Mouse (Mus musculus) myocyte (in vitro differentiated cells): ENCODE data around the gene Irf9. TPM values are rescaled to one million over a fixed set of nuclear protein-coding genes. Genes with fewer than 3 reads are reported as not detected.

ENCODE experiments used
- H3K27me3 ChIP-seq: one replicate; pipeline ENCODE4 v1.6.1; 2011; ENCODE audit not compliant: control insufficient read depth, insufficient read depth, insufficient read length
- H3K36me3 ChIP-seq: one replicate; pipeline ENCODE4 v1.6.1; 2011; ENCODE audit not compliant: control insufficient read depth, insufficient read depth
- H3K4me2 ChIP-seq: one replicate; pipeline ENCODE4 v1.6.1; 2011; ENCODE audit warnings: low read depth, control low read depth
- H3K4me3 ChIP-seq: one replicate; pipeline ENCODE4 v1.5.1; 2011; ENCODE audit warnings: mild to moderate bottlenecking, control low read depth, moderate library complexity
- H3K79me2 ChIP-seq: one replicate; pipeline ENCODE4 v1.6.1; 2011; ENCODE audit not compliant: control insufficient read depth, insufficient read depth
- H3ac ChIP-seq: one replicate; pipeline ENCODE4 v1.6.1; 2011; ENCODE audit not compliant: control insufficient read depth, insufficient read length
- CEBPB ChIP-seq: IDR thresholded peaks from 2 replicates; pipeline ENCODE4 v1.6.1; 2011; ENCODE audit warnings: mild to moderate bottlenecking, moderate library complexity; ENCODE audit not compliant: poor library complexity, insufficient read depth, severe bottlenecking
- E2F4 ChIP-seq: IDR thresholded peaks from one replicate; pipeline ENCODE4 v1.6.1; 2011; ENCODE audit warnings: mild to moderate bottlenecking, control low read depth, moderate library complexity; ENCODE audit not compliant: insufficient read depth
- MAX ChIP-seq: IDR thresholded peaks from one replicate; pipeline ENCODE4 v1.6.1; 2011; ENCODE audit warnings: low read depth, mild to moderate bottlenecking, control low read depth
- MYOD1 ChIP-seq, 3 experiments: IDR thresholded peaks; one replicate each; pipeline ENCODE4 v1.6.1; 2011; ENCODE audit warnings: control low read depth in 2 of 3, low read depth in 2 of 3, mild to moderate bottlenecking in 2 of 3, moderate library complexity in 1 of 3; ENCODE audit not compliant: insufficient read length in 2 of 3, control insufficient read depth in 1 of 3
- MYOG ChIP-seq, 3 experiments: IDR thresholded peaks; one replicate each; pipeline ENCODE4 v1.6.1; 2011; ENCODE audit warnings: control low read depth in 2 of 3, low read depth in 2 of 3, mild to moderate bottlenecking in 2 of 3; ENCODE audit not compliant: insufficient read length in 2 of 3, control insufficient read depth in 1 of 3, insufficient read depth in 1 of 3
- POLR2A ChIP-seq: IDR thresholded peaks from one replicate; pipeline ENCODE4 v1.6.1; 2011; ENCODE audit warnings: low read depth, mild to moderate bottlenecking, control low read depth, moderate library complexity; ENCODE audit not compliant: insufficient read length
- POLR2AphosphoS2 ChIP-seq: IDR thresholded peaks from one replicate; pipeline ENCODE4 v1.6.1; 2011; ENCODE audit warnings: low read depth, control low read depth; ENCODE audit not compliant: insufficient read length
- REST ChIP-seq: IDR thresholded peaks from one replicate; pipeline ENCODE4 v1.6.1; 2011; ENCODE audit warnings: mild to moderate bottlenecking, control low read depth, moderate library complexity; ENCODE audit not compliant: insufficient read depth, insufficient read length
- SRF ChIP-seq: IDR thresholded peaks from one replicate; pipeline ENCODE4 v1.6.1; 2011; ENCODE audit warnings: low read depth; ENCODE audit not compliant: control insufficient read depth, insufficient read length
- TCF3 ChIP-seq: IDR thresholded peaks from one replicate; pipeline ENCODE4 v1.6.1; 2011; ENCODE audit warnings: low read depth, control low read depth; ENCODE audit not compliant: insufficient read length
- USF1 ChIP-seq: IDR thresholded peaks from one replicate; pipeline ENCODE4 v1.6.1; 2011; ENCODE audit warnings: low read depth, mild to moderate bottlenecking, control low read depth, moderate library complexity
- polyA plus RNA-seq: library from polyadenylated mRNA; unstranded; fragments of >200 nt; fragmentation: generic; extraction: Trizol; gene quantifications from one replicate; pipeline ENCODE4 v1.2.1, GENCODE M21; 2012; ENCODE audit warnings: missing spikeins

Gene Irf9
- polyA plus RNA-seq, 1 experiment, result 4.0 TPM

DNA sequence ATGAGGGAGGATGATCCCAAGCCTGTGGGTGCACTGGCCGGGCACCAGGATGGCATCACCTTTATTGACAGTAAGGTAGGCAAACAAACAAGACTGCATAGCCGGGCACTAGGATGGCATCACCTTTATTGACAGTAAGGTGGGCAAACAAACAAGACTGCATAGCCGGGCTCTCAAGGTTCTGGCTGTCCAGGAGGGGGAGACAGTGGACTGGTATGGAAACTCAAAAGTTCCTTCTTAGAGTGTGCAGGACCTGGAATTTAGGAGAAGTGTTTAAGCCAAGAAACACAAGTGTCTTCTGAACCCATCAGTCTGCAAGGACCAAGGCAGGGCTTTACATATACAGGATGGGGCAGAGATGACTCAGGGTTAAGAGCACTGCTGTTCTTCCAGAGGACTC, 37.6 kb upstream of the Irf9 start:
- Histone ChIP-seq H3K36me3 (peaks cover 22% of the 10 kb centered on the region), H3K4me3 (no peak overlapping the region), H3K4me2 (no peak overlapping the region), H3K79me2 (no peaks in the 10 kb centered on the region), H3ac (no peak overlapping the region), H3K27me3 (no peaks in the 10 kb centered on the region)
- TF ChIP-seq SRF, result no peak

DNA sequence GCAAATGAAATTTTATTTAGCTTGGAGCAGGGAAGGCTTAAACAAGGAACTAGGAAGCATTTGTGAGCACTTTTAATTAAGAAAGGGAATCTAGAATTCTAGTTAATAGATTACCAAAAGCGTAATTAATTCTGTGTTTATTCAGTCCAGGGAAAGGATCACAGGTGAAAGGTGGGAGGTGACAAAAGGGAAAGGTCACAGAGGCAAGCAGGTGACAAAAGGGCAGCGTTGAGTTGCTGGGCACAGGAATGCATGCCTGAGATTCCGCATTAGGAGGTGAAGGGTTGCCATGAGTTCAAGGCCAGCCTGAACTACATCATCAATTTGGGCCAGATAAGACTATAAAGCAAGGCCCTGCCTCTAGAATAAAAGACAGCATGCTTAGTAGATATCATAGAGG, 35.9 kb upstream of the Irf9 start:
- TF ChIP-seq MAX, result no peak
- TF ChIP-seq TCF3, result no peak
- TF ChIP-seq POLR2A, result no peak
- no peak for TF ChIP-seq SRF
- Histone ChIP-seq H3K79me2 (no peaks in the 10 kb centered on the region), H3K36me3 (peaks cover 22% of the 10 kb centered on the region), H3K4me2 (no peak overlapping the region), H3K4me3 (no peak overlapping the region), H3K27me3 (no peaks in the 10 kb centered on the region), H3ac (no peak overlapping the region)

DNA sequence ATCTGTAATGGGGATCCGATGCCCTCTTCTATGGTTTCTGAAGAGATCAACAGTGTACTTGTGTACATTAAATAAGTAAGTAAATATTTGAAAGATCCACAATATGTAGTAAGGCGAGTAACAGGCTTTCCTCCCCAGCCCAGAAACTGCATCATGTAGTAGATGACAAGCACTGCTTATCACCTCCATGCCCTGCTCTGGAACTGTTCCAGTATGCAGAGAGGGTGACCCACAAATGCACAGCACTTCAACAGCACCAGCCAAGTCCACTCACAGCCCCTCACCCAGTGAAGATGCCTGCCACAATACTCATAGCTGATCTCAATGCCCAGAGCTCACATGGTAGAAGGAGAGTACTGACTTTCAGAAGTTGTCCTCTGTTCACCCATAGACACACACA, 32.8 kb upstream of the Irf9 start:
- no peak overlapping the region for H3K4me2 ChIP-seq
- H3K27me3 ChIP-seq, result no peaks in the 10 kb centered on the region
- H3ac ChIP-seq, result no peak overlapping the region
- TF ChIP-seq MYOG (IDR thresholded peaks at IDR 0.05; ENCODE audit: control insufficient read depth in 1 of 3, insufficient read depth in 1 of 3, insufficient read length in 2 of 3, low read depth in 2 of 3) (no peak), USF1 (no peak), MYOD1 (IDR thresholded peaks at IDR 0.05; ENCODE audit: control insufficient read depth in 1 of 3, insufficient read length in 2 of 3, low read depth in 2 of 3) (no peak), POLR2A (no peak), CEBPB (no peak)
- no peak overlapping the region for H3K4me3 ChIP-seq
- peaks cover 11% of the 10 kb centered on the region for H3K36me3 ChIP-seq
- no peaks in the 10 kb centered on the region for H3K79me2 ChIP-seq

DNA sequence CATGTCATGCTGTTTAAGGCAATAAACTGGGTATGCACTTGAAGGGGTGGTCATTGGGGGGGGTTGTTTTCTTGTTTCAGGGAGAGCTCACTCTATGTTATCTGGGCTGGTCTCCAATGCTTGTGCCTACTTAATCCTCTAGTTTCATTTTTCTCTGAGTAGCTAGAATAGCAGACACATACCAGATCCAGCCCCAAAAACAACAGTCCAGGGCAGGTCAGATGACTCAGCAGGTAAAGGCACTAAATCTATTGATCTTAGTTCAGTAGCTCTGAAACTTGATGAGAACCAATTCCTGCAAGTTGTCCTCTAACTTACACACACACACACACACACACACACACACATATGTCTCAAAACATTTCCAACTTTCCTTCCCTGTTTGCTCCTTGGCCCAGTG, 31.6 kb upstream of the Irf9 start:
- Histone ChIP-seq H3ac (no peak overlapping the region), H3K27me3 (no peaks in the 10 kb centered on the region), H3K79me2 (no peaks in the 10 kb centered on the region), H3K36me3 (peaks cover 8% of the 10 kb centered on the region), H3K4me2 (no peak overlapping the region), H3K4me3 (no peak overlapping the region)
- no peak for TF ChIP-seq REST

DNA sequence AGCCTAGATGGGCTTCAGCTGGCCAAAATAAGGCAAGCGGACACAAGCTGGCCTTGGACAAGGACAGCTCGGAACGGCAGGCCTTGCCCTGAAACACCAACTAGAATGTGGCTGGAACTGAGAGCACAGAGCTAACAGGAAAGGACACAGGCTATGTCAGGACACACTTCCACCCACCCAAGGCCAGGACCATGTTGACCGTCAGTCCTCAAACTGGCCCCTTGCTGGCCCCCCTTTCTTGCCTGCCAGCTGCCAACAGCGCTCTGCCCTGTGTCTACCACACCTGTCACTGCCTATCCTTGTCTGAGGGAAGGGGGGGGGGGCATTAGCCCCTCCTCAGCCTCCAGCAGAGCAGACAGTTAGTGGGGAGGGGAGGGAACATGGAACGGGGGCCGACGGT, 28.1 kb upstream of the Irf9 start, which contains the start of gene Fitm1:
Gene Fitm1, plus strand, starts transcription at position 316 of the 400 bp plus-strand sequence.
- Histone ChIP-seq H3K79me2 (no peaks in the 10 kb centered on the region), H3K27me3 (no peaks in the 10 kb centered on the region), H3K4me3 (no peak within 1 kb of the TSS), H3K36me3 (no peaks in the 10 kb centered on the region), H3K4me2 (peak within 1 kb of the TSS; percentile 13), H3ac (no peak within 1 kb of the TSS)
- TF ChIP-seq MYOD1 (IDR thresholded peaks at IDR 0.05; ENCODE audit: control insufficient read depth in 1 of 3, insufficient read length in 2 of 3, low read depth in 2 of 3) (peak; percentile 44 to 97 (median 96)), POLR2AphosphoS2 (no peak), MYOG (IDR thresholded peaks at IDR 0.05; ENCODE audit: control insufficient read depth in 1 of 3, insufficient read depth in 1 of 3, insufficient read length in 2 of 3, low read depth in 2 of 3) (peak in 2 of 3 experiments; percentile 32 to 79)

DNA sequence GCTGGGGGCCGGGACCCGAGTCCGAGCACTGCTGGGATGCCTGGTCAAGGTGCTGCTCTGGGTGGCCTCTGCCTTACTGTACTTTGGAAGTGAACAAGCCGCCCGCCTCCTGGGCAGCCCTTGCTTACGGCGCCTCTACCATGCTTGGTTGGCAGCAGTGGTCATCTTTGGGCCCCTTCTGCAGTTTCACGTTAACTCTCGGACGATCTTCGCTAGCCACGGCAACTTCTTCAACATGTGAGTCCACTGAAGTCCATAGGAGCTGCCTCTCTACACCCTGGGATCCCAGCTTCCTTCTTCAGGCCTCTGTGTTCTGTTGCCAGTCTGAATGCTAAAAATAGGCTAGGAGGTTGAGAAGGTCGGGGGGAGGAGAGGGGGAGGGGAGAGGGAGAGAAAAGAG, 27.7 kb upstream of the Irf9 start:
- no peak overlapping the region for H3K4me3 ChIP-seq
- no peaks in the 10 kb centered on the region for H3K27me3 ChIP-seq
- H3ac ChIP-seq, result no peak overlapping the region
- no peaks in the 10 kb centered on the region for H3K79me2 ChIP-seq
- H3K4me2 ChIP-seq, result peak overlapping the region; percentile 13
- TF ChIP-seq E2F4, result no peak
- no peak for TF ChIP-seq CEBPB
- TF ChIP-seq USF1, result no peak
- TF ChIP-seq MYOD1 (IDR thresholded peaks at IDR 0.05; ENCODE audit: control insufficient read depth in 1 of 3, insufficient read length in 2 of 3, low read depth in 2 of 3), result no peak
- TF ChIP-seq MAX, result no peak
- TF ChIP-seq TCF3, result no peak
- TF ChIP-seq POLR2A, result no peak
- no peak for TF ChIP-seq SRF
- H3K36me3 ChIP-seq, result no peaks in the 10 kb centered on the region

DNA sequence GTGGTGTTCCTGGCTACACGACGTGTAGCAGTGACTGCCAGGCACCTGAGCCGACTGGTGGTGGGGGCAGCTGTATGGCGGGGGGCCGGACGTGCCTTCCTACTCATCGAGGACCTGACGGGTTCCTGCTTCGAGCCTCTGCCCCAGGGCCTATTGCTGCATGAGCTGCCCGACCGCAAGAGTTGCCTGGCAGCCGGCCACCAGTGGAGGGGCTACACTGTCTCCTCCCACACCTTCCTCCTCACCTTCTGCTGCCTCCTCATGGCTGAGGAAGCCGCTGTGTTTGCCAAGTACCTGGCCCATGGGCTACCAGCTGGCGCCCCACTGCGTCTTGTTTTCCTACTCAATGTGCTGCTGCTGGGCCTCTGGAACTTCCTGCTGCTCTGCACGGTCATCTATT, 27.0 kb upstream of the Irf9 start:
- H3K27me3 ChIP-seq, result no peaks in the 10 kb centered on the region
- TF ChIP-seq REST, result no peak
- TF ChIP-seq MYOG (IDR thresholded peaks at IDR 0.05; ENCODE audit: control insufficient read depth in 1 of 3, insufficient read depth in 1 of 3, insufficient read length in 2 of 3, low read depth in 2 of 3), result no peak
- no peak for TF ChIP-seq CEBPB
- no peak for TF ChIP-seq POLR2AphosphoS2
- no peak for TF ChIP-seq TCF3
- no peak for TF ChIP-seq MAX
- no peak for TF ChIP-seq MYOD1 (IDR thresholded peaks at IDR 0.05; ENCODE audit: control insufficient read depth in 1 of 3, insufficient read length in 2 of 3, low read depth in 2 of 3)
- no peak overlapping the region for H3K4me2 ChIP-seq
- no peaks in the 10 kb centered on the region for H3K36me3 ChIP-seq
- no peaks in the 10 kb centered on the region for H3K79me2 ChIP-seq
- no peak overlapping the region for H3ac ChIP-seq
- no peak overlapping the region for H3K4me3 ChIP-seq
